Mouse (Mus musculus) kidney, adult 9 months (tissue): Measurements from ENCODE around the gene Gbp2.
A peak's percentile ranks its signal among the peaks of the same experiment; 100 is the strongest.

Source experiments
- DNase-seq: peaks from one replicate; pipeline ENCODE4 v3.0.0; 2022

Gbp2 gene

DNA sequence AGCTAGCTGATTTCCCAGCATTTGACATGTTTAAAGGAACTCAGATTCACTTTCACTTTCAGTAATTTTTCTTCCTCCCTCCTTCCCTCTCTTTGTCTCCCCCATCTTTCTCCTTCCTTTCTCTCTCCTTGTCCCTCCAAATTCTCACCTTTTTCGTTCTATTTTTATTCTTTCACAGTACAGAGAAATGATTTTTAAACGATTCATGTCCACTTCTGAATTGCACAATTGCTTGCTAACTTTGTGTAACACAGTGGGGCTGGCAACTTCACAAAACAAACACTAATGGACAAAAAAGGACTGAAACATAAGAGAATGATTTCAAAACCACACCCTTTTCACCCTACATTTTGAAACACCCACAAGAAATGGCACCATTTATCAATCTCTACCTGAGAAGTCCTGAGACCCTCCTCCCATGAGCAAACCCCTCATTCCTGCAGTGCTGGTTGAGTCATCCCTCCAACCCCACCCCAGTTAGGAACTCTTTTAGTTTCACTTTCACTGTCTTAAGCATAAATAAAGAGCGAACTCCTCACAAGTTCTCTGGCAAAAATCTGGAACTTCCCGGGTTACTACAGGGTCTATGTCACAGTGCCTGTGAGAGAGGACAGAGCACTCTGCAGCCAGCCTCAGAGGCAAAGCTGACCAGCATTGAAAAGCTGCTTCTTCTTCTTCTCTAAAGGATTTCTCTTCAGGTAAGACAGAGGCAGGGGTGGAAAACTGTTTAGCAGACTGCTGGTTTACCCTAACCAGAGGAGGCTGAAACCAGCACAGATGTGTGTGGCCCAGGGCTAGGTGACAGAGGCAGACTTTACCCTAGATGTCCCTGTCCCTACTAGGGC lies at the start of gene Gbp2:
Gene Gbp2 (plus strand): TSS at position 492 of the 845 bp plus-strand sequence.
- peak; percentile 48 for DNase-seq

DNA sequence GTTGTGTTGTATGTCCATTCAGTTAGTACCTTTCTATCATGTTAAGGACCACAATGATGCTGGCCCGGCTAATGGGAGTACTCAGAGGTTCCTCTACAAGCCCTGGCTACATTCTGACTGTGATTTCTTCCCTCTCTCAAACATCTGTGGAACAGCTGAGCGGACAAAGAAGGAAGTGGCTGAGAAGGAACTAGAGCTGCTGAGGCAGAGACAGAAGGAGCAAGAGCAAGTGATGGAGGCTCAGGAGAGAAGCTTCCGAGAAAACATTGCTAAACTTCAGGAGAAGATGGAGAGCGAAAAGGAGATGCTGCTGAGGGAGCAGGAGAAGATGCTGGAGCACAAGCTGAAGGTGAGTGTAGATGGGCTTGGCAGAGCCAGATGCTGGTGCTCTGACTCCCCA lies 49.7 kb upstream of the Gbp2 start:
- no peak for DNase-seq

- DNase-seq, result no peak
Measured at GRCm38 (mm10) chr3:142577108-142577507, 43.3 kb upstream of the Gbp2 start.

DNA sequence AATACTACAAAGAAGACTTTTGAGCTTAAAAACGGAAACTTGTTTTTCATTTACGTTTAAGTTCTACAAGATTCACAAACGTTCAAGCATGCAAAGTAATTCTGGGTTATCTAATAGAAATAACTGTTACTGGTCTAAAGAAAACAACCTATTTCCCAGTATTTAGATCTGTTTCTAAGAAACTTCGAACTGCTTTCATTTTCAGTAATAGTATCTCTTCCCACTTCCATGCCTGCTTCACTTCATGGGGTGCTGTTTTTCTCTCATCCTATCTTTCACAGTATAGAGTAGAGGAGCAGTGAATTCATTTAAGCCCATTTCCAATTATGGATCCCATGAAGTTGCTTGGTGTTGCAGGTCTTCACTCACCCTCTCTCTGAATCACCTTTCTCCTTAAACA lies 42.1 kb upstream of the Gbp2 start:
- DNase-seq, result no peak

GRCm38 (mm10) chr3:142583067-142583466 lies 37.3 kb upstream of the Gbp2 start:
- no peak for DNase-seq

GRCm38 (mm10) chr3:142587386-142587785 lies 33.0 kb upstream of the Gbp2 start:
- no peak for DNase-seq

DNA sequence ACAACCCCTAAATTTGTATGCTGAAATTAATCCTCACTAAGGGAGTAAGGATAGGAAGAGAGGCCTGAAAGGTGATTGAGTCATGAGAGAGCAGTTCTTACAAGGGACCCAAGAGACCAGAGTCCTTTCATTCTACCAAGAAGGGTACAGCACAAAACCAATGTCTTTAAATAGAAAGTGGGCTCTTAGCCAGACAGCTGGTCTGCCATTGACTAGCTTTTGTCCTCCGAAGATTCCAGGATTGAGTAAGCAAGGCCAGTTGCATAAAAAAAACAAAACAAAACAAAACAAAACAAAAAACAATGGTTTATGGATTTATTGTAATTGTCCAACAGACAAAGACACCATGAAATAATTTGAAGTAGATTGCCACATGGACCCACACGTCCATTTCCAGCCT lies 31.5 kb upstream of the Gbp2 start:
- no peak for DNase-seq

DNA sequence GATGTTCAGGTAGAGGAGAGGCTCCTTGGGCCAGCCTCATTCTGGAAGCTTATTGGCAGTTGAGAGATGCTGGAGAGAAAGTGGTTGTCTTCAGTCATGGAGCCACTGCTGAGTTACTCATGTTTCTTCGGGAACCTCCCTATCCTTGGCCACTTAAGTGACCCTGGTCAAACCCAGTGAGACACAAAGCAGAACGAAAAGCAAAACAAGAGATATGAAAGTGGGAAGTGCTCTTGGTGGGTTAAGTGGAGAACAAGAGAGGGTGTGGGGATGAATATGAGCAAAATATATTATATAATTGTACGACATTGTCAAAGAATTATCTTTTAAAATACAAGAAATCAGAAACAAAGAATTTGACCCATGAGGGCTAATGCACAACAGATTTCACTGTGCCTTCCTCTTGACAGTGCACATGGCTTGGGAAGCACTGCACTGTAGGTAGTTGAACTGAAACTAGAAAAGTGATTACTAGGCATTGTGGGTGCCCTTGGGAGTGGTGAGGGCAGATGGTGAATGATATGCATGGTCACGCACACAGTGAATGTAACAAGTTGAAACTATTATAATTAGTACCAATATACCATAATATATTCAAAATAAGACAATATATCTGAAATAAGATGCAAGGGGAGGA lies 29.9 kb upstream of the Gbp2 start:
- no peak for DNase-seq

DNA sequence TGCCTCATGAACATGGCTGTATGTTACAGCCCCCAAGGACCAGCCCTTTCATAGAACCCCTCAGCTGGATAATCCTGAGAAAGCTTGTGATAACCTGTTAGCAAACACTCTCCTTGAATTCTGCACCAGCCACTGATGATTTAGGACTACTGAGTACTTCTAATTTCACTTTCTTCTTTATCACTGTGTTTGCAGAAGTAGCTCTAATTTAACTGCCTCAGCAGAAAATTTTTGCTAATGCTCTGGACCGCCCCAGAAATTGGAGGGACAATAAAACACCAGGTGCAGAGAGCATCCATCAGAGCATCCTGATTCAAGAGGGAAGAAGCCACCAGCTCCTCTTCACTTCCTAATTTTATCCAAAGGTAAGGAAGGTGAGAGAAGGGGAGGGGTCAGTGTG lies 25.9 kb upstream of the Gbp2 start, which contains the start of gene Gbp2b:
Gene Gbp2b (plus strand): TSS at position 301 of the 400 bp plus-strand sequence.
- no peak for DNase-seq

- no peak for DNase-seq
Measured at GRCm38 (mm10) chr3:142597923-142598322, 22.5 kb upstream of the Gbp2 start.

DNA sequence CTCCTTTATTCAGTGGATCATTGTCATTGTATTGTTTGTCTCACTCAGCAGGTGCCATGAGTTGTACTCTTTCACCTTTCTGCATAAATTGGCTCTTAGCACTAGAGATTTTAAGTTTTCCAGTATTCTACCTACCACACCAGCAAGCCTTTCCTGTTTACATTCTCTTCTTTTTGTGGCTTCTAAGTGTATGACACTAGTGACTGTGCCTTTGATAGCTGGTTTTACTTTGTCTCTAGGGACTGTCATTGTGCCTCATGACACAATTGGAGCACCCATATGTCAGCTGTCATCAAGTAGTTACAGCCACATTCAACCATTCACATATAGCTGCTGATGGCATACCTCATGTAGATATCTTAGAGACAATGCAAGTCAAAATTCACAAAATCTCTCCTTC lies 18.7 kb upstream of the Gbp2 start:
- no peak for DNase-seq

- DNase-seq, result no peak
Measured at GRCm38 (mm10) chr3:142618658-142619057, 1.7 kb upstream of the Gbp2 start.

DNA sequence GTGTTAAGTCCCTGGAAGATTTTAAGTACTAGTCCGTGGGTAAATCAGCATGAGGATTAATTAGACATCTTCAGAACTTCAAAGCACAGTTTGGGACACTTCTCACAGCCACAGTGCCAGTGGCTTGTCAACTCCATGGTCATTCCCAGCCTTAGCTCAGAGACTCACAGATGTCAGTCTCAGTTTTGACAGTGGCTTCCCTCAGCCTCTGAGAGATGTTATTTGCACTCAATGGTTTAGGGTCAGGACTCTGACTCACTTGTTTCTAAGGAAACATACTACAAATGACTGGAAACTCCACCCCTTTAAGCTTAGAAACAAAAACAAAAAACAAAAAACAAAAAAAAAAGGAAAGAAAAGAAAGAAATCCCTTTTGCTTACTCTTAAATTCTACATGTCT lies 796 bp upstream of the Gbp2 start:
- peak; percentile 8 for DNase-seq

DNA sequence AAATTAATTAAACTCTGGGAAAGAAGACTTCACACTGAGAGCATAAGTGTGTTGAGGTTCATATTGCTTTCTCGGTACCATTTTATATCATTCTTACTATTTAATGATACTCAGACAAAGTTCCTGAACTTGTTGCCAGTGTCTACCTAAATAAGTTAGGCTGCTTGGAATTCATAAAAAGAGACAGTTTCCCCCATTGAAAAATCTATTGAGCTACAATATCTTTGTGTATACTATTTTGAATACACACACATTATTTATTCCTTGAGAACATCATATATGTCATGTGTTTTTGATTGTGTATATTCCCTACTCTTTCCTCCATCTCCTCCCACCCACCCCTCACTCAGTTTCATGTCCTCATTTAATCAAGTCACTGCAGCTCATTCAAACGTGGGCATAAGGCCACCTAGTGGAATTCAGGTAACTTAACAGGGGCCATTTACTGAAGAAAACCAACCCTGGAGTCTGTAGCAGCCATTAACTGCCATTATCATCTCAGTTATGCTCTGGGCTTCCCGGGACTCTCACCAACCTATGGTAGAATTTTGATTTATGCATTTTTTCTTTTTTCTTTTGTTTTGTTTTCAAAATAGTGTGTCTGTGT lies 657 bp downstream of the Gbp2 start:
- no peak for DNase-seq

GRCm38 (mm10) chr3:142630385-142630784 lies 10.0 kb downstream of the Gbp2 start:
- peak; percentile 26 for DNase-seq

GRCm38 (mm10) chr3:142640201-142640600 lies 19.8 kb downstream of the Gbp2 start:
- peak; percentile 77 for DNase-seq

DNA sequence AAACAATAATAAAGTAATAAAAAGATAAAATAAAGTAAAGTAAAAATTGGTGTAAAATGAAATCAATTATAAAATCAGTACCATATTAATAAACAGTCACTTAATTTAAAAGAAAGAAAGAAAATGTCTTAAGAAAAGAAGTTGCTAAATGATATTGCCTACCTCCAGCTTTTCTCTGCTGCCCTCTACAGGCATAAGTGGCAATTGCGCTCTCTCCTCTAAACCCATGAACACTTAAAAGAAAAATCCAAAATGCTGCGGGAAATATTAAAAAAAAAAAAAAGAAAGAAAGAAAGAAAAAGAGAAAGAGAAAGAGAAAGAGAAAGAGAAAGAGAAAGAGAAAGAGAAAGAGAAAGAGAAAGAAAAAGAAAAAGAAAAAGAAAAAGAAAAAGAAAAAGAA lies 25.5 kb downstream of the Gbp2 start:
- peak; percentile 73 for DNase-seq

- DNase-seq, result peak; percentile 51
Measured at GRCm38 (mm10) chr3:142647836-142648235, 27.4 kb downstream of the Gbp2 start.

GRCm38 (mm10) chr3:142650205-142650604 lies 29.8 kb downstream of the Gbp2 start:
- no peak for DNase-seq

DNA sequence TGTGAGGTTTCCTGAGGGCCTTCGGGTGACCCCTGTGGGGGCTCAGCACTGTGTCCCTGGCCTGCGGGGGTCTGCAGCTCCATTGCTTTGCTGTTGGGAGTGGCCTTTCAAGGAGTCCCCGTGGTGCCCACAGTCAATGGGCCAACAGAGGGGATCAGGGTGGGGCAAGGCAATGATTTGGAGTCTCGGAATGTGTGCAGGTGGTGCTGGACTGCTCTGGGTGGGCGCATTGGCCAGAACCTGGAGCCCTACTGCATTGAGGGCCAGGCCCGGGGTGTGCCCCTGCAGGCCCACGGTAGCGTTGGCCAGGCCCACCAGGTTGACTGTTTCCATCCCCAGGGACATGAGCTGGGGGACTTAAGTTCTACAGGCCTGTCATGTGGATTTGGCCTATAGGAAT lies 44.3 kb downstream of the Gbp2 start:
- no peak for DNase-seq

DNA sequence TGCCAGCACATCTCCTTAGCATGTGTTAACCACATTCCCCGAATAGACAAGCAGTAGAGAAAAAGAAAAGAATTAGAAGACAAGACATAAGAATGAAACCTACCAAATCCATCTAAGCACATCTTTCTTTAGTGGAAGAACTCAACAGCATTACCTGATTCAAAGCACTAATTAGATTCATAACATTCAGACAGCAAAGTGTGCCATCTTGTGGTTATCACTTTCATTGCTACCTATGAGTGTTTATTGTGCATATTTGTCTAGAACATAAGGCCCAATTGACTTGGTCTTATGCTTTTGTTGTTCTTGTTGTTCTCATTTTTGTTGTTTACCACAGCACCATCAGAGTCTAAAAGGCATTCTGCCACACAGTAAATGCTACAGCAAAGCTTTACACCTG lies 54.2 kb downstream of the Gbp2 start:
- DNase-seq, result peak; percentile 45
